Mouse (Mus musculus): ENCODE measurements around the gene Atp13a2.

The Atp13a2 gene

GRCm38 (mm10) chr4:140986711-140987395 is at the start of gene Atp13a2:
Atp13a2 (plus strand) TSS chr4:140986873.
- DNase-seq (ENCODE audit: low read depth, low spot score), result peak; percentile 85

GRCm38 (mm10) chr4:140944356-140944755 is 42.3 kb upstream of the Atp13a2 start:
- no peak for DNase-seq (ENCODE audit: low read depth, low spot score)

GRCm38 (mm10) chr4:140944961-140945442 is 41.7 kb upstream of the Atp13a2 start:
- DNase-seq (ENCODE audit: low read depth, low spot score), result no peak

GRCm38 (mm10) chr4:140945571-140945970 is 41.1 kb upstream of the Atp13a2 start:
- DNase-seq (ENCODE audit: low read depth, low spot score), result no peak

GRCm38 (mm10) chr4:140946048-140946447 is 40.6 kb upstream of the Atp13a2 start:
- no peak for DNase-seq (ENCODE audit: low read depth, low spot score)

- peak; percentile 80 for DNase-seq (ENCODE audit: low read depth, low spot score)
Measured at GRCm38 (mm10) chr4:140946580-140947205, 40.0 kb upstream of the Atp13a2 start.

- no peak for DNase-seq (ENCODE audit: low read depth, low spot score)
Measured at GRCm38 (mm10) chr4:140947487-140948440, 38.9 kb upstream of the Atp13a2 start.

- DNase-seq (ENCODE audit: low read depth, low spot score), result no peak
Measured at GRCm38 (mm10) chr4:140948481-140948880, 38.2 kb upstream of the Atp13a2 start.

- no peak for DNase-seq (ENCODE audit: low read depth, low spot score)
Measured at GRCm38 (mm10) chr4:140949052-140949451, 37.6 kb upstream of the Atp13a2 start.

GRCm38 (mm10) chr4:140949616-140950015 is 37.1 kb upstream of the Atp13a2 start:
- no peak for DNase-seq (ENCODE audit: low read depth, low spot score)

GRCm38 (mm10) chr4:140950574-140950973 is 36.1 kb upstream of the Atp13a2 start:
- no peak for DNase-seq (ENCODE audit: low read depth, low spot score)

GRCm38 (mm10) chr4:140951861-140952641 is 34.6 kb upstream of the Atp13a2 start:
- DNase-seq (ENCODE audit: low read depth, low spot score), result no peak

GRCm38 (mm10) chr4:140957131-140957702 is 29.5 kb upstream of the Atp13a2 start:
- DNase-seq (ENCODE audit: low read depth, low spot score), result no peak

GRCm38 (mm10) chr4:140957725-140958124 is 28.9 kb upstream of the Atp13a2 start:
- DNase-seq (ENCODE audit: low read depth, low spot score), result peak; percentile 67

GRCm38 (mm10) chr4:140958319-140958718 is 28.4 kb upstream of the Atp13a2 start:
- DNase-seq (ENCODE audit: low read depth, low spot score), result no peak

GRCm38 (mm10) chr4:140959128-140959679 is 27.5 kb upstream of the Atp13a2 start:
- DNase-seq (ENCODE audit: low read depth, low spot score), result no peak

GRCm38 (mm10) chr4:140959715-140960479 is 26.8 kb upstream of the Atp13a2 start:
- DNase-seq (ENCODE audit: low read depth, low spot score), result no peak

GRCm38 (mm10) chr4:140960781-140961466 is 25.7 kb upstream of the Atp13a2 start, which contains the start of gene Sdhb:
Sdhb (plus strand) TSS chr4:140961203.
- peak; percentile 100 for DNase-seq (ENCODE audit: low read depth, low spot score)
